Mouse (Mus musculus): ENCODE results near the gene Optn.

- TF ChIP-seq POLR2A (IDR thresholded peaks at IDR 0.05; ENCODE audit: extremely low read depth, insufficient read depth, low read length), result no peak
- TF ChIP-seq CTCF (IDR thresholded peaks at IDR 0.05; ENCODE audit: extremely low read depth, insufficient read depth, low read length), result no peak
Observed at GRCm38 (mm10) chr2:5083739-5084138, 19.9 kb upstream of the Optn start.
